ENCODE assay signal across 23 mouse cellular contexts in genomic region chr2:72657101-72657920, GRCm38 (mm10).
DNase-seq lines count a peak whose midpoint lies in the region; ATAC-seq and TF ChIP-seq lines count a peak whose summit lies in the region.
"Had no signal": no experiment of that assay in that cellular context is flagged by ENCODE, and none has a peak within 500 bp of the region (broad histone marks: within the 10 kb centered on the region; RNA-seq: fewer than 3 reads in every experiment).

No protein-coding gene starts in this region.

- H3K27me3 ChIP-seq in forebrain, embryonic 14.5 days (replicated peaks; ENCODE audit: control insufficient read depth, insufficient read depth, low read length): no peaks in the 10 kb centered on the region
- H3K27me3 ChIP-seq in forebrain, embryonic 15.5 days: no peaks in the 10 kb centered on the region
- no peaks in the 10 kb centered on the region for H3K27me3 ChIP-seq in kidney, postnatal 0 days (ENCODE audit: insufficient read depth, low read length)
- H3K27me3 ChIP-seq in lung, embryonic 16.5 days (ENCODE audit: control insufficient read depth, insufficient read depth, low read depth, low read length): no peaks in the 10 kb centered on the region
- H3K27me3 ChIP-seq: embryonic facial prominence, embryonic 13.5 days; hindbrain, embryonic 15.5 days; intestine, embryonic 15.5 days; limb, embryonic 15.5 days; liver, embryonic 15.5 days had no signal

- no peaks in the 10 kb centered on the region for H3K9me3 ChIP-seq in forebrain, embryonic 14.5 days (replicated peaks; ENCODE audit: control insufficient read depth, low read length)
- no peaks in the 10 kb centered on the region for H3K9me3 ChIP-seq in forebrain, embryonic 15.5 days
- no peaks in the 10 kb centered on the region for H3K9me3 ChIP-seq in kidney, postnatal 0 days (replicated peaks; ENCODE audit: low read length)
- H3K9me3 ChIP-seq in lung, embryonic 16.5 days (ENCODE audit: control insufficient read depth, low read length): 0 out of 2 replicates have a peak, but pooled peaks cover 3% of the 10 kb centered on the region
- H3K9me3 ChIP-seq: embryonic facial prominence, embryonic 13.5 days; hindbrain, embryonic 15.5 days; intestine, embryonic 15.5 days; limb, embryonic 15.5 days; liver, embryonic 15.5 days had no signal

- peaks cover 3% of the 10 kb centered on the region; the same call in 1 of the 2 replicates for H3K4me1 ChIP-seq in forebrain, embryonic 14.5 days (ENCODE audit: control insufficient read depth, insufficient read depth, low read length)
- 0 out of 2 replicates have a peak, but pooled peaks cover 4% of the 10 kb centered on the region for H3K4me1 ChIP-seq in forebrain, embryonic 15.5 days
- H3K4me1 ChIP-seq in kidney, postnatal 0 days (replicated peaks; ENCODE audit: insufficient read depth, low read length): no peaks in the 10 kb centered on the region
- no peaks in the 10 kb centered on the region for H3K4me1 ChIP-seq in lung, embryonic 16.5 days (replicated peaks; ENCODE audit: control insufficient read depth, insufficient read depth, low read length)
- H3K4me1 ChIP-seq: embryonic facial prominence, embryonic 13.5 days; hindbrain, embryonic 15.5 days; intestine, embryonic 15.5 days; limb, embryonic 15.5 days; liver, embryonic 15.5 days; megakaryocyte, embryonic 14.5 days had no signal

- no peak overlapping the region for H3K4me2 ChIP-seq in forebrain, embryonic 14.5 days (ENCODE audit: low read length)
- H3K4me2 ChIP-seq in forebrain, embryonic 15.5 days (replicated peaks): no peak overlapping the region
- H3K4me2 ChIP-seq in kidney, postnatal 0 days (ENCODE audit: low read length): no peak overlapping the region
- no peak overlapping the region for H3K4me2 ChIP-seq in lung, embryonic 16.5 days (ENCODE audit: low read depth, low read length)
- H3K4me2 ChIP-seq: embryonic facial prominence, embryonic 13.5 days; hindbrain, embryonic 15.5 days; intestine, embryonic 15.5 days; limb, embryonic 15.5 days; liver, embryonic 15.5 days had no signal

- H3K36me3 ChIP-seq in forebrain, embryonic 14.5 days (ENCODE audit: control insufficient read depth, insufficient read depth, low read length): no peaks in the 10 kb centered on the region
- H3K36me3 ChIP-seq in forebrain, embryonic 15.5 days: no peaks in the 10 kb centered on the region
- no peaks in the 10 kb centered on the region for H3K36me3 ChIP-seq in kidney, postnatal 0 days (ENCODE audit: insufficient read depth, low read length)
- no peaks in the 10 kb centered on the region for H3K36me3 ChIP-seq in lung, embryonic 16.5 days (ENCODE audit: control insufficient read depth, insufficient read depth, low read length)
- H3K36me3 ChIP-seq: embryonic facial prominence, embryonic 13.5 days; hindbrain, embryonic 15.5 days; intestine, embryonic 15.5 days; limb, embryonic 15.5 days; liver, embryonic 15.5 days had no signal

- DNase-seq in forebrain, embryonic 14.5 days (ENCODE audit: low spot score): peak; percentile 11
- DNase-seq in kidney, postnatal 0 days (ENCODE audit: low spot score): peak; percentile 33
- no peak for DNase-seq in kidney, postnatal 25 days
- no peak for DNase-seq in lung, adult 18-20 months
- peak; percentile 14 to 66 for DNase-seq in lung, postnatal 4 days
- no peak for DNase-seq in cerebellum, adult 11 months
- DNase-seq: adrenal gland, adult 8-10 months; cerebellum, adult 9-11 months; gastrocnemius, adult 2 months; midbrain, embryonic 14.5 days; thymus, adult 18-20 months; thymus, postnatal 4 days had no signal

- H3K9ac ChIP-seq in forebrain, embryonic 14.5 days (ENCODE audit: low read length): no peak overlapping the region
- H3K9ac ChIP-seq in forebrain, embryonic 15.5 days (replicated peaks): no peak overlapping the region
- no peak overlapping the region for H3K9ac ChIP-seq in kidney, postnatal 0 days (ENCODE audit: low read depth, low read length)
- no peak overlapping the region for H3K9ac ChIP-seq in lung, embryonic 16.5 days (ENCODE audit: low read length)
- H3K9ac ChIP-seq: embryonic facial prominence, embryonic 13.5 days; hindbrain, embryonic 15.5 days; intestine, embryonic 15.5 days; limb, embryonic 15.5 days; liver, embryonic 15.5 days had no signal

- 56% methylated on average over 10 of the region's 10 CpGs for WGBS in forebrain, embryonic 14.5 days
- 52% methylated on average over 10 of the region's 10 CpGs for WGBS in forebrain, embryonic 15.5 days
- 43% methylated on average over 10 of the region's 10 CpGs for WGBS in kidney, postnatal 0 days
- WGBS in lung, embryonic 16.5 days: 46% methylated on average over 10 of the region's 10 CpGs

- no peak overlapping the region for H3K27ac ChIP-seq in forebrain, embryonic 14.5 days (ENCODE audit: low read depth, low read length)
- H3K27ac ChIP-seq in forebrain, embryonic 15.5 days (replicated peaks): no peak overlapping the region
- no peak overlapping the region for H3K27ac ChIP-seq in kidney, postnatal 0 days
- peak overlapping the region; percentile 9; the same call in 1 of the 2 replicates for H3K27ac ChIP-seq in lung, embryonic 16.5 days (ENCODE audit: low read length)
- H3K27ac ChIP-seq: embryonic facial prominence, embryonic 13.5 days; gastrocnemius, adult 2 months; hindbrain, embryonic 15.5 days; intestine, embryonic 15.5 days; limb, embryonic 15.5 days; liver, embryonic 15.5 days had no signal

- TF ChIP-seq CTCF in kidney, postnatal 0 days (IDR thresholded peaks at IDR 0.05; ENCODE audit: low read depth): no peak

- no peak overlapping the region for H3K4me3 ChIP-seq in forebrain, embryonic 14.5 days (ENCODE audit: low read depth, low read length)
- H3K4me3 ChIP-seq in forebrain, embryonic 15.5 days: no peak overlapping the region
- no peak overlapping the region for H3K4me3 ChIP-seq in kidney, postnatal 0 days (replicated peaks; ENCODE audit: low read depth, low read length)
- H3K4me3 ChIP-seq in lung, embryonic 16.5 days (ENCODE audit: low read length): no peak overlapping the region
- H3K4me3 ChIP-seq: embryonic facial prominence, embryonic 13.5 days; gastrocnemius, adult 2 months; hindbrain, embryonic 15.5 days; intestine, embryonic 15.5 days; limb, embryonic 15.5 days; liver, embryonic 15.5 days; megakaryocyte, embryonic 14.5 days; myocyte had no signal

- no peak; the same call in 1 of the 2 replicates for ATAC-seq in forebrain, embryonic 14.5 days
- no peak for ATAC-seq in forebrain, embryonic 15.5 days (replicated peaks)
- no peak for ATAC-seq in kidney, postnatal 0 days (replicated peaks; ENCODE audit: low FRiP score, low read depth)
- peak; percentile 88 for ATAC-seq in lung, embryonic 16.5 days (ENCODE audit: low read depth)
- ATAC-seq: CD4-positive, CD25-positive, alpha-beta regulatory T cell, adult 4 months; intestine, embryonic 15.5 days; Patski had no signal

Comparison
In these comparisons a context has a peak if more than half of its experiments do, and no peak if none do; other contexts are left out.
1. DNase-seq: peak in forebrain, embryonic 14.5 days (single experiment), kidney, postnatal 0 days (single experiment) and lung, postnatal 4 days (2 of 2); none in kidney, postnatal 25 days (0 of 2), lung, adult 18-20 months (0 of 2) and cerebellum, adult 11 months (single experiment).